Mouse (Mus musculus): ENCODE results near the gene Sun2. TPM values are rescaled to one million over a fixed set of nuclear protein-coding genes. Genes with fewer than 3 reads are reported as not detected.

Gene Sun2
- total and polyA plus RNA-seq, 2 experiments = 33.4 to 33.9 TPM

- H3K36me3 ChIP-seq (ENCODE audit: control insufficient read depth, insufficient read depth, low read length) = peaks cover 5% of the 10 kb centered on the region
- no peak for DNase-seq (ENCODE audit: extremely low read depth, low read depth, low spot score)
- no peaks in the 10 kb centered on the region for H3K4me1 ChIP-seq (ENCODE audit: control insufficient read depth, insufficient read depth, low read length)
- no peak overlapping the region for H3K4me3 ChIP-seq (ENCODE audit: insufficient read depth, low read depth, low read length)
- H3K27ac ChIP-seq (replicated peaks; ENCODE audit: insufficient read depth, low read depth, low read length) = no peak overlapping the region
- WGBS = 93% methylated on average over 8 of the region's 8 CpGs
- H3K27me3 ChIP-seq (ENCODE audit: control insufficient read depth, insufficient read depth, low read length) = no peaks in the 10 kb centered on the region
- no peak overlapping the region for H3K9ac ChIP-seq (ENCODE audit: low read depth, low read length)
- TF ChIP-seq CTCF (IDR thresholded peaks at IDR 0.05; ENCODE audit: low read depth, low read length) (no peak), POLR2A (IDR thresholded peaks at IDR 0.05; ENCODE audit: extremely low read depth, insufficient read depth, low read length) (no peak)
- H3K79me2 ChIP-seq (ENCODE audit: control insufficient read depth, insufficient read depth, low read length) = no peaks in the 10 kb centered on the region
Measured at GRCm38 (mm10) chr15:79720267-79720666, 22.1 kb downstream of the Sun2 start.

- TF ChIP-seq CTCF (IDR thresholded peaks at IDR 0.05; ENCODE audit: low read depth, low read length) (no peak), POLR2A (IDR thresholded peaks at IDR 0.05; ENCODE audit: extremely low read depth, insufficient read depth, low read length) (no peak)
- H3K4me1 ChIP-seq (ENCODE audit: control insufficient read depth, insufficient read depth, low read length) = no peaks in the 10 kb centered on the region
- H3K27me3 ChIP-seq (ENCODE audit: control insufficient read depth, insufficient read depth, low read length) = no peaks in the 10 kb centered on the region
- H3K9ac ChIP-seq (ENCODE audit: low read depth, low read length) = no peak overlapping the region
- H3K27ac ChIP-seq (replicated peaks; ENCODE audit: insufficient read depth, low read depth, low read length) = no peak overlapping the region
- no peaks in the 10 kb centered on the region for H3K79me2 ChIP-seq (ENCODE audit: control insufficient read depth, insufficient read depth, low read length)
- DNase-seq (ENCODE audit: extremely low read depth, low read depth, low spot score) = no peak
- H3K36me3 ChIP-seq (ENCODE audit: control insufficient read depth, insufficient read depth, low read length) = peaks cover 11% of the 10 kb centered on the region
- no peak overlapping the region for H3K4me3 ChIP-seq (ENCODE audit: insufficient read depth, low read depth, low read length)
- WGBS = 95% methylated on average over 6 of the region's 6 CpGs
Measured at GRCm38 (mm10) chr15:79716710-79717109, 25.6 kb downstream of the Sun2 start.

- WGBS = 93% methylated on average over 7 of the region's 7 CpGs
- Histone ChIP-seq H3K4me3 (ENCODE audit: insufficient read depth, low read depth, low read length) (no peak overlapping the region), H3K27me3 (ENCODE audit: control insufficient read depth, insufficient read depth, low read length) (no peaks in the 10 kb centered on the region), H3K9ac (ENCODE audit: low read depth, low read length) (no peak overlapping the region), H3K79me2 (ENCODE audit: control insufficient read depth, insufficient read depth, low read length) (no peaks in the 10 kb centered on the region), H3K36me3 (ENCODE audit: control insufficient read depth, insufficient read depth, low read length) (peaks cover 12% of the 10 kb centered on the region), H3K4me1 (ENCODE audit: control insufficient read depth, insufficient read depth, low read length) (no peaks in the 10 kb centered on the region), H3K27ac (replicated peaks; ENCODE audit: insufficient read depth, low read depth, low read length) (no peak overlapping the region)
- no peak for DNase-seq (ENCODE audit: extremely low read depth, low read depth, low spot score)
- TF ChIP-seq POLR2A (IDR thresholded peaks at IDR 0.05; ENCODE audit: extremely low read depth, insufficient read depth, low read length) (no peak), CTCF (IDR thresholded peaks at IDR 0.05; ENCODE audit: low read depth, low read length) (no peak)
Measured at GRCm38 (mm10) chr15:79715646-79716045, 26.7 kb downstream of the Sun2 start.

- Histone ChIP-seq H3K9ac (ENCODE audit: low read depth, low read length) (no peak overlapping the region), H3K36me3 (ENCODE audit: control insufficient read depth, insufficient read depth, low read length) (peaks cover 3% of the 10 kb centered on the region; the same call in 1 of the 2 replicates), H3K4me3 (ENCODE audit: insufficient read depth, low read depth, low read length) (no peak overlapping the region), H3K4me1 (ENCODE audit: control insufficient read depth, insufficient read depth, low read length) (no peaks in the 10 kb centered on the region), H3K27ac (replicated peaks; ENCODE audit: insufficient read depth, low read depth, low read length) (no peak overlapping the region), H3K79me2 (ENCODE audit: control insufficient read depth, insufficient read depth, low read length) (no peaks in the 10 kb centered on the region), H3K27me3 (ENCODE audit: control insufficient read depth, insufficient read depth, low read length) (no peaks in the 10 kb centered on the region)
- WGBS = 87% methylated on average over 5 of the region's 5 CpGs
- TF ChIP-seq CTCF (IDR thresholded peaks at IDR 0.05; ENCODE audit: low read depth, low read length) (no peak), POLR2A (IDR thresholded peaks at IDR 0.05; ENCODE audit: extremely low read depth, insufficient read depth, low read length) (no peak)
- no peak for DNase-seq (ENCODE audit: extremely low read depth, low read depth, low spot score)
Measured at GRCm38 (mm10) chr15:79708229-79708822, 34.0 kb downstream of the Sun2 start.

GRCm38 (mm10) chr15:79706603-79707214 lies 35.6 kb downstream of the Sun2 start:
- TF ChIP-seq POLR2A (IDR thresholded peaks at IDR 0.05; ENCODE audit: extremely low read depth, insufficient read depth, low read length) = no peak
- no peak for TF ChIP-seq CTCF (IDR thresholded peaks at IDR 0.05; ENCODE audit: low read depth, low read length)
- H3K9ac ChIP-seq (ENCODE audit: low read depth, low read length) = no peak overlapping the region
- H3K36me3 ChIP-seq (ENCODE audit: control insufficient read depth, insufficient read depth, low read length) = peaks cover 1% of the 10 kb centered on the region; the same call in 1 of the 2 replicates
- H3K27ac ChIP-seq (replicated peaks; ENCODE audit: insufficient read depth, low read depth, low read length) = no peak overlapping the region
- WGBS = 87% methylated on average over 17 of the region's 17 CpGs
- no peak overlapping the region for H3K4me3 ChIP-seq (ENCODE audit: insufficient read depth, low read depth, low read length)
- no peaks in the 10 kb centered on the region for H3K27me3 ChIP-seq (ENCODE audit: control insufficient read depth, insufficient read depth, low read length)
- H3K4me1 ChIP-seq (ENCODE audit: control insufficient read depth, insufficient read depth, low read length) = no peaks in the 10 kb centered on the region
- DNase-seq (ENCODE audit: extremely low read depth, low read depth, low spot score) = no peak
- H3K79me2 ChIP-seq (ENCODE audit: control insufficient read depth, insufficient read depth, low read length) = no peaks in the 10 kb centered on the region

Data from liver, adult 2 months (tissue).